Mouse (Mus musculus) liver (tissue): ENCODE measurements around the gene Prrc2b.

ENCODE experiments used
- DNase-seq: peaks from one replicate; pipeline ENCODE4 v3.0.0-alpha.2; 2020; ENCODE audit warnings: mixed read lengths

Prrc2b gene

GRCm38 (mm10) chr2:32189060-32189681 is 38.3 kb downstream of the Prrc2b start:
- DNase-seq, result no peak

- no peak for DNase-seq
These were observed 39.7 kb downstream of the Prrc2b start for GRCm38 (mm10) chr2:32190620-32191019.

GRCm38 (mm10) chr2:32191872-32192507 is 41.1 kb downstream of the Prrc2b start:
- DNase-seq, result peak; percentile 69

GRCm38 (mm10) chr2:32198977-32199376 is 48.1 kb downstream of the Prrc2b start:
- DNase-seq, result no peak

- no peak for DNase-seq
These were observed 49.2 kb downstream of the Prrc2b start for GRCm38 (mm10) chr2:32200033-32200432.

GRCm38 (mm10) chr2:32200712-32201111 is 49.8 kb downstream of the Prrc2b start:
- DNase-seq, result no peak

GRCm38 (mm10) chr2:32201527-32201926 is 50.6 kb downstream of the Prrc2b start:
- DNase-seq, result no peak

GRCm38 (mm10) chr2:32203853-32204252 is 53.0 kb downstream of the Prrc2b start:
- DNase-seq, result no peak

GRCm38 (mm10) chr2:32207682-32208081 is 56.8 kb downstream of the Prrc2b start:
- no peak for DNase-seq

GRCm38 (mm10) chr2:32211689-32212088 is 60.8 kb downstream of the Prrc2b start:
- no peak for DNase-seq

- no peak for DNase-seq
These were observed 62.1 kb downstream of the Prrc2b start for GRCm38 (mm10) chr2:32213000-32213399.

- no peak for DNase-seq
These were observed 64.7 kb downstream of the Prrc2b start for GRCm38 (mm10) chr2:32215576-32215975.

GRCm38 (mm10) chr2:32216506-32216905 is 65.6 kb downstream of the Prrc2b start:
- no peak for DNase-seq

GRCm38 (mm10) chr2:32217656-32218055 is 66.8 kb downstream of the Prrc2b start:
- no peak for DNase-seq

GRCm38 (mm10) chr2:32218113-32218512 is 67.2 kb downstream of the Prrc2b start:
- DNase-seq, result no peak

GRCm38 (mm10) chr2:32218541-32219334 is 67.9 kb downstream of the Prrc2b start:
- no peak for DNase-seq

- DNase-seq, result no peak
These were observed 68.6 kb downstream of the Prrc2b start for GRCm38 (mm10) chr2:32219501-32219900.

GRCm38 (mm10) chr2:32220021-32220420 is 69.1 kb downstream of the Prrc2b start:
- DNase-seq, result no peak

- no peak for DNase-seq
These were observed 70.1 kb downstream of the Prrc2b start for GRCm38 (mm10) chr2:32220969-32221368.

- no peak for DNase-seq
These were observed 70.7 kb downstream of the Prrc2b start for GRCm38 (mm10) chr2:32221577-32221976.

- DNase-seq, result no peak
These were observed 71.2 kb downstream of the Prrc2b start for GRCm38 (mm10) chr2:32222057-32222456.

GRCm38 (mm10) chr2:32235433-32235832 is 84.6 kb downstream of the Prrc2b start:
- no peak for DNase-seq

- DNase-seq, result peak; percentile 95
These were observed 85.2 kb downstream of the Prrc2b start, which contains the start of gene Pomt1 for GRCm38 (mm10) chr2:32235886-32236759. Gene Pomt1 (plus strand): TSS chr2:32236590.
